Mouse (Mus musculus) duodenum, adult 2 months (tissue): Measurements from ENCODE around the gene 5730596B20Rik. TPM values are rescaled to one million over a fixed set of nuclear protein-coding genes. Genes with fewer than 3 reads are reported as not detected.

Experiments
- polyA plus RNA-seq: library from polyadenylated mRNA; depleted of rRNA; stranded (reverse); fragments of >200 nt; gene quantifications from 2 replicates; pipeline ENCODE4 v1.2.3, GENCODE M21; 2012; ENCODE audit warnings: low replicate concordance; rRNA removed

The 5730596B20Rik gene
- polyA plus RNA-seq, result 0.02 TPM in 1 of 2 replicates, not detected in the other

DNA sequence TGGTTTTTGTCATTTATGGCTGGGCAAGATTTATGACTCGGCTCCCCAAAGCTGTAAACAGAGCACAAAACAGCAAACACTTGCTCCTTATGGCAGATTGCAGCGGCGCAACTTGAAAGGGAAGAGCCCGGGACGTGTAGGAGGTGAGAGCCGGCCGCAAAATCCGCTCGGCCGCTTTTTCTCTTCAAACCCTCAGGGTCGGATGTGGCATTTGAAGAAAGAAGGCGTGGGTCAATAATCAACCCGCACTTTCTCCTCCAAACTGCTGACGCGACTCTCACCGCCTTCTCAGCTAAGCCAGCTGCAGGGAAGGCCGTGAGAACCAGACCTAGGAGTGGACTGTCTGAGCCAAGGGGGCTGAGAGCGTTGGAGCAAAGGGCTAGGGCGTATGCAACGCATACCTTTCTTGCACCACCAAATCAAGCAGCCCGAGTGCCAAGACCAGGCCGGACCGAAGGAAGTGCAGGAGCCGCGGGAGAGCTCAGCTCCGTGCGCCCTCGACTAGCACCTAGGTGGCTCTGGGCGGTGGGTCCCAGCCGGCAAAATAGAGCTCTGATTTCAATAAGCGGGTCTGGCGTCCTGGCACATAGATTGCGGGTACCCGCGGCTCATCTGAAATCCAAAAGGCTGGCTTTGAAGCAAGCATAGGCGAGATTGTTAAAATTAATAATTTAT lies at the start of gene 5730596B20Rik:
Gene 5730596B20Rik, plus strand, starts transcription at position 438 of the 675 bp plus-strand sequence.

DNA sequence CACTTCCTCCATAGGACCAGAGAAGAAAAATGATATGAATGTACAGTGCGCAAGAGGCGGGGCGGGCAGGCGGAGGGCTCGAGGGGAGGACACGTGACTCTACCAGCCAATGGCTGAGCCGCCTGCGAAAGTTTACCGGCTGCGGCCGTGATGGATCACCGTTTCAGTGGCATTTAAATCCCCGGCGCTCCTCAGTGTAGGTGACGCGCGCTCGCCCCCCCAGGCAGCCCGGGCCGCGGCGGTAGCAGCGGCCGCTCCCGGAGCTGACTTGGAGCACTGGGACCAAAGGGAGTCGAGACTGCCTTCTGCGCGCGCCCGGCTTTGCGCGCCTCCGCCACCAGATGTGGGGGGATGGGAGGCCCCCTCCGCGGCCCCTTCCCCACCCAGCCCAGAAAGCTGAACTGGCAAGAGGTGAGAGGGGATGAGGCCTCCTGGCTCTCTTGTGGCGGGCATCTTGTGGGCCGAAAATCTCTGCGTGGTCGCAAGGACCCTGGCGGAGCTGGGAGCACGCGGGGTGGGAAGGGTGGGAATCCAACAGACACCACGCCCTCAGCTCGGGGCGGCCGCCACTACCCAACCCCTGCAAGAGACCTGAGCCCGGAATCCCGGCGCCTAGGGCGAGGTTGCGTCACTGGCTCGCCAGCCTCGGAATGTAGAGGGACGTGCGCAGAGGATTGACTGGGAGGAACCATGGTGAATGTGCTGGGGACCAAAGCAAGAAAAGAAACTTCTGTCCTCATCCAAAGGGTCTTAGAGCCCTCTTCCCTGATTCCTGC lies 18.8 kb upstream of the 5730596B20Rik start, which contains the start of gene Hoxa1:
Gene Hoxa1, minus strand, starts transcription at position 42 of the 776 bp plus-strand sequence.

GRCm38 (mm10) chr6:52164626-52165440 lies 12.5 kb upstream of the 5730596B20Rik start, which contains the start of gene Hoxa2:
Gene Hoxa2, minus strand, starts transcription at chr6:52164831.

GRCm38 (mm10) chr6:52190906-52191810 lies 13.9 kb downstream of the 5730596B20Rik start, which contains the start of gene Hoxa4:
Gene Hoxa4, minus strand, starts transcription at chr6:52191753.

DNA sequence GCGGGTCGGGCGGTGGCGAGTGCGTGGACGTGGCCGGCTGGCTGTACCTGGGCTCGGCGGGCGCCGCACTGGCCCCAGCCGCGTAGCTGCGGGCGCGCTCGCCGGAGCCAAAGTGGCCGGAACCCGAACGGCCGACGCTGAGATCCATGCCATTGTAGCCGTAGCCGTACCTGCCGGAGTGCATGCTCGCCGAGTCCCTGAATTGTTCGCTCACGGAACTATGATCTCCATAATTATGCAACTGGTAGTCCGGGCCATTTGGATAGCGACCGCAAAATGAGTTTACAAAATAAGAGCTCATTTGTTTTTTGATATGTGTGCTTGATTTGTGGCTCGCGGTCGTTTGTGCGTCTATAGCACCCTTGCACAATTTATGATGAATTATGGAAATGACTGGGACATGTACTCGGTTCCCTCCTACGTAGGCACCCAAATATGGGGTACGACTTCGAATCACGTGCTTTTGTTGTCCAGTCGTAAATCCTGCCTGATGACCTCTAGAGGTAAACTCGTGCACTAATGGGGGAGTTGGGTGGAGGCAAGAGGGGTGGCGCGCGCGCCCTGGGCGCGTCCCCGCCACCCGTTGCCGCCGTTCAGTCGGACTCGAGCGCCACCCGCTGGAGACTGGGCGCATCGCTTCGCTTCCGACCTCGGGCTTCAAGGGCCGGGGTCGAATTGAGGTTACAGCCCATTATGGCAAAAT lies 26.9 kb downstream of the 5730596B20Rik start, which contains the start of gene Hoxa5:
Gene Hoxa5, minus strand, starts transcription at position 538 of the 703 bp plus-strand sequence.

DNA sequence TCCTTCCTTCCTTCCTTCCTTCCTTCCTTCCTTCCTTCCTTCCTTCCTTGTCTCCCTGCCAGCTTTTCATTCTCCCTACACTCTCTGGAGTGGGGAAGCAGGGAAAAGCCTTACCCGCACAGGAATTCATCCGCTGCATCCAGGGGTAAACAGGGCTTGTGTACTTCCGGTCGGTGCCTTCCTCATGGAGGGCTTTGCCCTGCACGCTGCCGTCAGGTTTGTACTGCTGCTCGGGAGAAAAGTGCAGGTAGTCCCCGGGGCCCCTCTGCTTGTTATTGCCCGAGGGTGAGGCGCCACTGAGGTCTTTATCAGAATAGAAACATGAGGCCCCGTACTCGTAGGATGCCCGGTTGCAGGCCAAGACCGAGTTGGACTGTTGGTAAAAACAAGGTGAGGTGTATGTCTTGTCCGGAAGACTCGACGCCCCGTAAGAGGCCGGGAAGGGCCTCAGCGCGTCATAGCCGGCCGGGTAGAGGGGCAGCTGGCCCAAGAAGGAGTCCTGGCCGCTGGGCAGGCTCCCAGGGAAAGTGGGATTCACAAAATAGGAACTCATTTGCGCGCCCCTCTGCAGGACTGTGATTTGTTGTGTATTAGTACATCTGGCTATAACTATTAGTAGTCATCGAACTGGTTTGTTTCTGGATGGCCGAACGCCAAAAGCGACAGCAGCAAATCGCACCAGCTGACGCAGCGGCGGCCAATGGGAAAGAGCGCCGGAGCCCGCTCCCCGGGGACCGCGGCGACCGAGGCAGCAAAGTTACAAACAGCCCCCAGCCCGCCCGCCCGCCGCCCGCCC lies 31.0 kb downstream of the 5730596B20Rik start, which contains the start of gene Hoxa6:
Gene Hoxa6, minus strand, starts transcription at position 651 of the 796 bp plus-strand sequence.

GRCm38 (mm10) chr6:52213119-52213986 lies 36.1 kb downstream of the 5730596B20Rik start, which contains the start of the genes Hoxa3 and Gm28308:
Gene Hoxa3, minus strand, starts transcription at chr6:52213336.
Gene Gm28308, minus strand, starts transcription at chr6:52213339.

DNA sequence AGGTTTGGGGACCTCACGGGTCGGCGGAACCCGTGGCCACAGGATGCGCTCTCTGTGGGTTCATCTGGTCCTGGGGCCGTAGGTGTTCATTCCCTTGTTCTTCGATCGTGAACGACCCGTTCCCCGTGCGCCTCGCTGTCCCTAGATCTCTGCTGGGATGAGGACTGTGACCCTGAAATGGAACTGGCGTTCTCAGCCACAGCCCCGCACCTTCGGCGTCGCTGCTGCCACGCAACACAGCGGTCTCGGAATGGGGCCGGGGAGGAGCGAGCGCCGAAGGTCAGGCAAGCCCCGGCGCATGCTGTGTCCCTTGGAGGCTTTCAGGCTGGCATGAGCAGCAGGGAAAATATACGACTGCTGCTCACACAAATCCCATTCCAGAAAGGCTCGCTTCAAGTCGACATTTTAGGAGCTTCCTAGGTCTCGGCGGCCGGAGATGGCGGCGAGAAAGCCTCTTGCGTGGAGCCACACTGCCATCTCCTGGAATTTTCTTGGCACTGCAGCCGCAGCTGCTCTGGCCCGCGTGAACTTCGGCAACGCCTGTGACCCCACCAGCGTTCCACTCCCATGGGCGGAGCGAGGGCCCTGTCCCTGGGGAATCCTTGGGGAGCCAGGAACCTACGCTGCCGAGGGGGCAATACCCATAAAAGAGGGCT lies 44.2 kb downstream of the 5730596B20Rik start, which contains the start of gene Hoxa7:
Gene Hoxa7, minus strand, starts transcription at position 518 of the 656 bp plus-strand sequence.

Other genes with a start within 250 kb of the 5730596B20Rik start
- 2.1 and 3.8 TPM in 2 replicates for gene Skap2, start 164.9 kb upstream of the 5730596B20Rik start, polyA plus RNA-seq
- gene Hoxa1, start 19.2 kb upstream of the 5730596B20Rik start, polyA plus RNA-seq, result 0.06 and 0.19 TPM in 2 replicates
- 1.2 and 3.1 TPM in 2 replicates for gene Hoxa2, start 12.7 kb upstream of the 5730596B20Rik start, polyA plus RNA-seq
- 3.3 and 3.6 TPM in 2 replicates for gene Hoxa4, start 14.3 kb downstream of the 5730596B20Rik start, polyA plus RNA-seq
- gene Hoxa5, start 27.1 kb downstream of the 5730596B20Rik start, polyA plus RNA-seq, result 3.1 and 14.0 TPM in 2 replicates
- 0.34 and 0.44 TPM in 2 replicates for gene Hoxa6, start 31.2 kb downstream of the 5730596B20Rik start, polyA plus RNA-seq
- 3.6 and 7.3 TPM in 2 replicates for gene Hoxa3, start 35.8 kb downstream of the 5730596B20Rik start, polyA plus RNA-seq
- 0.26 TPM in 1 of 2 replicates, not detected in the other for gene Gm28308, start 35.8 kb downstream of the 5730596B20Rik start, polyA plus RNA-seq
- 0.39 and 2.2 TPM in 2 replicates for gene Hoxa7, start 44.4 kb downstream of the 5730596B20Rik start, polyA plus RNA-seq
- gene Hoxa9, start 53.6 kb downstream of the 5730596B20Rik start, polyA plus RNA-seq, result not detected in 2 replicates
- gene Hoxa10, start 63.4 kb downstream of the 5730596B20Rik start, polyA plus RNA-seq, result not detected in 2 replicates
- gene Hoxa11, start 68.3 kb downstream of the 5730596B20Rik start, polyA plus RNA-seq, result not detected in 2 replicates
- gene Hoxa13, start 83.4 kb downstream of the 5730596B20Rik start, polyA plus RNA-seq, result not detected in 2 replicates
- gene Evx1, start 136.0 kb downstream of the 5730596B20Rik start, polyA plus RNA-seq, result not detected in 2 replicates